Mouse (Mus musculus): ENCODE data around the gene Itih4.

- TF ChIP-seq CTCF (IDR thresholded peaks at IDR 0.05; ENCODE audit: insufficient read depth, low read length): no peak
- no peak for TF ChIP-seq POLR2A (IDR thresholded peaks at IDR 0.05; ENCODE audit: borderline replicate concordance, extremely low read depth, low read depth, low read length)
Observed at GRCm38 (mm10) chr14:30878958-30879571, 7.2 kb upstream of the Itih4 start, which contains the start of gene Mustn1.
